27 mouse cellular contexts compared by ENCODE assay signal in genomic region chr6:43310071-43310470, GRCm38 (mm10). TPM values are rescaled to one million over a fixed set of nuclear protein-coding genes. Genes with fewer than 3 reads are reported as not detected.
DNase-seq lines count a peak whose midpoint lies in the region; ATAC-seq lines count a peak whose summit lies in the region.
"Had no signal": no experiment of that assay in that cellular context is flagged by ENCODE, and none has a peak within 500 bp of the region (broad histone marks: within the 10 kb centered on the region; RNA-seq: fewer than 3 reads in every experiment).

No protein-coding gene starts in this region.

- peak; percentile 33 to 48 for DNase-seq in heart, postnatal 10 days
- DNase-seq in heart, adult 9 months (ENCODE audit: low spot score in 2 of 2): no peak
- peak; percentile 45 to 53 for DNase-seq in kidney, postnatal 4 days
- no peak for DNase-seq in kidney, adult 8-10 months
- peak; percentile 57 for DNase-seq in lung, postnatal 10 days
- DNase-seq in testis, postnatal 14 days (ENCODE audit: low spot score): peak; percentile 52
- DNase-seq: adrenal gland, postnatal 36 days; B cell, adult 2 months; cerebellum, adult 11 months; cerebellum, postnatal 10 days; forebrain, postnatal 0 days; gastrocnemius, postnatal 36 days; kidney, adult 2 months; liver, postnatal 0 days; thymus, postnatal 14 days had no signal

- no peak for ATAC-seq in cerebellum, adult (ENCODE audit: insufficient number of reproducible peaks, low FRiP score, low TSS enrichment)
- ATAC-seq: forebrain, postnatal 0 days; liver, postnatal 0 days; midbrain, embryonic 13.5 days; Patski had no signal

- intact Hi-C loops in heart, postnatal 10 days (cut with DNase I): no loop called here

RNA-seq across cellular contexts. Expression of gene Nobox, which starts 0.7 kb away (rescaled TPM):
- total RNA-seq in heart, postnatal 10 days (2021): not detected
- total RNA-seq: adrenal gland, adult 18-20 months; adrenal gland, postnatal 36 days; CH12.LX; forebrain, postnatal 0 days; G1E; gastrocnemius, adult 18-20 months; gastrocnemius, postnatal 36 days; heart, postnatal 14 days; layer of hippocampus, adult 18-20 months; layer of hippocampus, postnatal 25 days; monocyte, adult 5-6 weeks; neutrophil, adult 5-6 weeks had no signal

RNA-seq across cellular contexts. Expression of gene Arhgef5, which starts 44.7 kb away (rescaled TPM):
- total RNA-seq in heart, postnatal 10 days (2021): 10 to 100 TPM; 18.1 to 22.0 TPM
- total RNA-seq: CH12.LX had no signal

Comparison
In these comparisons a context has a peak if more than half of its experiments do, and no peak if none do; other contexts are left out.
1. DNase-seq: peak in heart, postnatal 10 days (2 of 2), kidney, postnatal 4 days (2 of 2), lung, postnatal 10 days (single experiment) and testis, postnatal 14 days (single experiment); none in heart, adult 9 months (0 of 2) and kidney, adult 8-10 months (0 of 2).